Mouse (Mus musculus): ENCODE measurements around the gene Ckmt2.

The Ckmt2 gene

DNA sequence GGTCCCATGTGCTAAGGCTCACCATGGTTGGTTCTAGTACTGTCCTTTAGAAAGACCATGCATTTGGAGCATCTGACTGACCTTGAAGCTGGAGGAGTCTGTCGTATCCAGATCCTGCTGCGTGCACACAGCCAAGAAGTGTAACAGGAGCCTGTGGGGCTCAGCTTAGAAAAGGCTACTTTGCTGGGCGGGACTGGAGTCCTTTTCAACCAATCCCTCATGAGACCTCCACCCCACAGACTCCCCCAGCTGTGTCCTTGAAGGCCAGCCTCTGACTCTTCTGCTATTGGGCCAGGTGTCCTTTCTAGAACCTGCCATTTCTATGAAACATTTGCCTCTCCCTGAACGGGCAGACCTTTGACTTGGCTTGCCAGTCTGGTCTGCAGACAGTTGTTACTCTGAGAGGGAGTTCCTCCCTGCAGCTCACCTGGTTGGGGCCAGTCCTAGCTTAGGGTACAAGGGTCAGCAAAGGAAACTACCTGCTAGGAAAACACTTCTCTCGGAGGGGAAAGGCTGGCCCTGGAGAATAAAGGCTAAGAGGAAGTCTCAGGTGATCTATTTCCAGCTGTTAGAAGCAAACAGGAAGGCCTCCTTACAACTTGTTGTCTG is at the start of gene Ckmt2:
Ckmt2 (minus strand) TSS at position 145 of the 609 bp plus-strand sequence.
- DNase-seq (ENCODE audit: low spot score), result no peak

DNA sequence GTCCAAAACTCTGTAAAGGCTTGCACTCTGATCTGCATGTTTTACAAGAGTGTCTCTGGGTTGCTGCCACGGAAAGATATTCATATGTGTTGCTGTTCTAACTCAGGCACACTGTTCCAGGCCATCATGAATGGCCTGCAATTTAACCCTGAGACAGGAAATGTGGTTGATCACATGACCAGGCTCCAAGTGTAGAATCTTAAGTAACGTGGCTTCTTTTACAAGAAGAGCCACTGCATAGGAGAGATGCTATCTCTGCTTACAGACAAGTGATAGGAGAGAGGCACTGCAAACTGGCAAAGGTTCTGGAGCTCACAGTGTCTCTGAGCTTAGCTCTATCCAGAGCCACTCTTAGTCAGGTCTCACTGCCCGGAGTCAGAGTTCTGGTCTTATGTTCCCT is 44.3 kb upstream of the Ckmt2 start:
- no peak for DNase-seq (ENCODE audit: low spot score)

- no peak for DNase-seq (ENCODE audit: low spot score)
These were observed 42.1 kb upstream of the Ckmt2 start for GRCm38 (mm10) chr13:91918764-91919163.

- DNase-seq (ENCODE audit: low spot score), result no peak
These were observed 41.1 kb upstream of the Ckmt2 start for GRCm38 (mm10) chr13:91917835-91918234.

DNA sequence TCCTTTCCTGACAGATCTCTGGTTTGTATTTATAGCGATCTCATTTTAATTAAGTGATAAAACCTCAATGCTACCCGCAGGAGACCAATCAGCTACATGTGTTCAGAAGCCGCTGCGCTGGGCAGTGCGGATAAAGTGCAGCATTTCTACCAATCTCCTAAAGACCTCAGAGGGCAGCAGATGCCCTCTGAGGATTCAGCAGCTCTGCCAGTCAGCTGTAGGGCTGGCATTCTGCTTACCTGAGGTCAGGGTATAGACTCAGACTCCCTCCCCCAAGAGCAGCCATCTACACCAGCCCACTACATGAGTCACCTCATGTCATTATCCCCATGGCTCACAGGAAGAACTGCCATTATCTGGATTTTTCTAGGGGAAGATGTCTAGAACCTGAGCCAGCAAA is 39.6 kb upstream of the Ckmt2 start:
- no peak for DNase-seq (ENCODE audit: low spot score)

DNA sequence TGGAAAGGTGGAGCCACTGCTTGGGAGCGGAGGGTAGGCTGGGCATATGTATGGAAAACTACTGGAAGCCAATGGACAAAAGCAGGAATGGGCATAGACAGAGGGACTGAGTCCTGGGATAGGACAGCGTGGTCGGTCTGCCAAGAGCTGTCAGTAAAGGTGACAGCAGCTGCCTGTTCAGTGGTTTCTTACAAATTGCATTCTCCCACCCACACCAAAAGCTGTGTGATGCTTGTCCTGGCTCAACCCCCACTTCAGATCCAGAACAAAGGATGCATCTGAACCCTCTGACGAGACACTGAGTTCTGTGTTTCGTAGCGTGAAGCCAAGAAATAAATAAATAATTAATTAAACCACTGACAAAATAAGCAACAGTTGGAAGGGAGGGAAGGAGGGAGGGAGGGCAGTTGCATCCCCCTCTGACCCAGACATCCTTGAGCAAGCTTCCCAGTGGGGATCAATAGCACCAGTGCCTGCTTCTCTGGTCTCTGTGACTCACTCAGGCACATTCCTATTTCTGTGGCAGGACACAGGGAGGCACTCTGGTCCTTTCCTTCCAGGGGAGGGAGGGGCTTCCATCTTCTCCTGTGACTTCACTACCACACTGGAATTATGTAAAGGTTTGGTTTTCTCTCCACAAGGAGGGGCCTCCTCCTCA is 39.0 kb upstream of the Ckmt2 start:
- DNase-seq (ENCODE audit: low spot score), result no peak

DNA sequence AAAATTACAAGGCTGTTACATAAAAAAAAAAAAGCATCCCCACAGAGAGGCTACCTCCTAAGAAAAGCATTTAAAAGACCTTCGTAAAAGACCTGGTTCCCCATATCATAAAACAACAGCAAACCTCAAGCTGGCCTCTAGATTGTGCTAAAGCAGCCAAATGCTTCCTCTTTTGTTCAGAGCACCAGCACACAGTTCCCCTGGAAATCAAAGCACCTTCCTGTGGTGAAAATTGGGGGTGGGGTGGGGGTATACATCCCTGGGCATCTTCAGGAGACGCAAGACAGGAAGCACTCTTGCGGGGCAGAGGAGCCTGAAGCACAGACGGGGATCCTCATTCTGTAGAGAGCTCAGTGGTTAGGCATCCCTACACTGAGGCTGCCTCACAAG is 38.5 kb upstream of the Ckmt2 start:
- DNase-seq (ENCODE audit: low spot score), result no peak

DNA sequence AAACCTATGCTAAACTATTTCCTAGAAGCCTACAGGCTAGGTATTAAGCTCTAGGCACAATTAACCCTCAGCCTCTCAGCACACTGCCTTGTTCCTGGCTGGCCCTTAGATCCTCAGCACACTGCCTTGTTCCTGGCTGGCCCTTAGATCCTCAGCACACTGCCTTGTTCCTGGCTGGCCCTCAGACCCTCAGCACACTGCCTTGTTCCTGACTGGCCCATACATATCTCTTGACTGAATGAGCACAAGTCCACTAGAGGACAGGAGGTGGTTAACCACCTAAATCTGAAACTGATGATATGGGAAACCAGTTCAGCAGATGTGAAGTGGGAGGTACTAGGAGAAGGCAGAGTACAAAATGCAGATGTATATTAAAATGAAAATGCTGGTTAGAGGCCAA is 35.0 kb upstream of the Ckmt2 start:
- no peak for DNase-seq (ENCODE audit: low spot score)

DNA sequence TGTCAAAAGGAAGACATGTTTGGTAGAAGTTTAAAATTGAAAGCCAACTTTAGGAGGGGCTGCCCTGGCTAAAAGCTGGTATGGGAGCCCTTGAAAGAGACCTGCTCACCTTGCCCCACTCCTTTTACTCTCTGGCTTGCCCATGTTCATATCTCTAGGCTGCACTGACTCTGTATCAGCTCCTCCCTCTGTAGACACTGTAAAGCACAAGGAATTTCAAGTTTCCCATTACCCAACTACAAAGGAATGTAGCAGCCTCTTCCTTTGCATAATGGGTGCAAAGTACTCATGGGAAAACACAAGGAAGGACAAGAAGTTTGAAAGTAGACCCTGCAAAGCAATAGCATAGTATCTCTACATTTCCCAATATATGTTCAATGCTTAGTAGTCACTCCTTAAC is 34.5 kb upstream of the Ckmt2 start:
- no peak for DNase-seq (ENCODE audit: low spot score)

- peak; percentile 59 for DNase-seq (ENCODE audit: low spot score)
These were observed 31.7 kb upstream of the Ckmt2 start for GRCm38 (mm10) chr13:91908202-91908980.

DNA sequence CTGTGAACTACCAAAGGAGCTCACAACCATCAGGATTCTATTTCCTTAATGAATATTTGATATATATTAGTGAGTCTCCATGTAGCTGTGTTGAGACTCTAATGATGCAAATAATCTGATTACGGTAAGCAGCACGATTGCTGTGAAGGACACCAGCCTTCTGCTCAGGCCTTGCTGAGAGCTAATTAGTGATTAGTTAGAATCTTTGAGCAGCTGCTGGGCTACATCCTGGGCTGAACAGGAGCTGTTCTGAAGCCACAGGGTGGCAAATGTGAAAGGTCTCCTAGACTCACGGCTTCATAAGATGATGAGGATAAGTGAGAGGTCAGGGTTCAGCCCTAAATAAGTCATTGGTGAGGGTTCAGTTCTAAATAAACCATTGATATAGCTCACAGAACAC is 29.7 kb upstream of the Ckmt2 start:
- no peak for DNase-seq (ENCODE audit: low spot score)

- peak; percentile 29 for DNase-seq (ENCODE audit: low spot score)
These were observed 19.8 kb upstream of the Ckmt2 start for GRCm38 (mm10) chr13:91896476-91896875.

DNA sequence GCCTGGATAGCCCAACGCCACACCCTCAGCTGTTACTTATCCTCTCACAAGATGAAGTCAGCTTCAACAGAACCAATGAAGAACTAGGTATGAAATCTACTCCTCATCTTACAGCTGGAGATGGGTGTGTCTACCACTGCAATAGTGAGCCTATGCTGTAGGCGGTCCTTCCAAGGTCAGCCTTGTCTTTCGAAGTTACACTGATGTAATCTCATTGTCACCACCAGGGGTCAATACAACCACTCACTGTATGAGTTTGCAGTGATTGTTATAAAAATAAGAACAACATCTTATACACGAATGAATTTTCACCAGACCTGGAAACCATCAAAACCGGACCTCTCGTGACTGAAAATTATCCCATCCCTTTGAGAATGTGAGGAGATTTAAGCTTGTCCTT is 16.4 kb upstream of the Ckmt2 start:
- DNase-seq (ENCODE audit: low spot score), result no peak

GRCm38 (mm10) chr13:91890031-91890619 is 13.4 kb upstream of the Ckmt2 start:
- no peak for DNase-seq (ENCODE audit: low spot score)

DNA sequence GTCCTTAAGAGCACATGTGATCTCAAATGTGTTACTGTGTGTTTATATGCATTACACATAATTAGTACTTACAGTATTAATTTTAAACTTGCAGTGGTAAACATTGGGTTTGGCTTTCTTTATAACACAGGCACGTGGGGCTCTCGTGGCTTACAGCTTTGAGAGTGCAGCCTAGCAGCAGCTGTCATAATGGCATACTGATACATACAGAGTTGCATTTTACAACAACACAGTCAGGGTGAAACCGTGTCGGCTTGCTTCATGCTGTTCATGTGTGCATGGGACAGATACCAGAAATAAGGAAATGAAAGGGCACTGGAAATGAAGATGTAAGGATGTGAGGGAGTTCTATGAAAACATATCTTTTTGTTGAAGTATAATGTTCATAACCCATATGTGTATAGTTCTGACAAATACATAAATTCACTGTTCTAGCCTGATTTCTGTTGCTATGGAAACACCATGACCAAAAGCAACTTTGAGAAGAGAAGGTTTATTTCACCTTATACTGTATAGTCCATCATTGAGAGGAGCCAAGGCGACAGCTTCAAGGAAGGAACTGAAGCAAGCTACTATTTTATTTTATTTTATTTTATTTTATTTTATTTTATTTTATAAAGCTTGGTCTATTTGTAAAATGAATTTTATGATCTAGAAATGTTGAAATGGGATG is 8.2 kb upstream of the Ckmt2 start:
- DNase-seq (ENCODE audit: low spot score), result no peak

- no peak for DNase-seq (ENCODE audit: low spot score)
These were observed 5.3 kb upstream of the Ckmt2 start for GRCm38 (mm10) chr13:91881837-91882480.

GRCm38 (mm10) chr13:91880256-91880655 is 3.6 kb upstream of the Ckmt2 start:
- DNase-seq (ENCODE audit: low spot score), result no peak

DNA sequence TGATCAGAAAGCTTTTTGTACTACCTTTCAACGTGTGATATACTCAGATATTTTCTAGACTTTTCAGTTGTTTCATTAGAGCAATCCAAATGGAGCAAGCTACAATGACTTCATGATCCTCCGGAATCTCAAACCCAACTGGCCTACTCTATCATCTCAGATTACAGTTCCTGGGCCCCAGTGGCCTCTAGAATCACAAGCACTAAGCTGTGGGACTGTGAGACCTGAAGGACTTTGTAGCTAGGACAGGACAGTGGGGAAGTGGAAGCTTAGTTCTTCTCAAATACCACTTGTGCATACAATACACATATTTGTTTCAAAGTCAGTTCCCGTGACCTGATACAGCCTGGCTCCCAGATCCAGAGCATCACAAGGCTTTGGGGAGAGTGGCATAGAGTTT is 1.3 kb upstream of the Ckmt2 start:
- DNase-seq (ENCODE audit: low spot score), result no peak

GRCm38 (mm10) chr13:91877350-91877749 is 665 bp upstream of the Ckmt2 start:
- DNase-seq (ENCODE audit: low spot score), result no peak

DNA sequence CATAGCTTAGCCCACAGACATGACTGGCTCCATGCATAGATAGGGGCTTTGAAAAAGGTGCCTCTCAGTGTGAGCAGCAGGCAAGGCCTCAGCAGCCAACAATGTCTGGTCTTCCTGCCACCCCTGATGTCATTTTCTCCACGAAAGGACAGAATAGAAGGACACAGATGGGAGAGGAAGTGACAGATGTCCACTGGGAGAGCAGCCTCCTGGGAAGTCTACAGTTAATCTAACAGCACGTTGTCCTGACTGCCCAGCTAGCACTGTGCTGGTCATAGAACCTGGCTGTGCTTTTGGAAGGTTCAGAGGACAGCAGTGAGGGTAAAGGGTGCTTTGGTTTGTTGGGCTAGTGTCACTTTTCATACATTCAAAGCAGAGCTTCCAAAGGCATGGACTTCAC is 1.1 kb downstream of the Ckmt2 start:
- DNase-seq (ENCODE audit: low spot score), result no peak

GRCm38 (mm10) chr13:91874565-91874964 is 2.1 kb downstream of the Ckmt2 start:
- no peak for DNase-seq (ENCODE audit: low spot score)

All from ovary, adult 18-20 months (tissue).